Mouse (Mus musculus): ENCODE measurements at regions not wholly inside any gene's neighbourhood (a gene's known extent, or its start where the extent isn't known, plus 50 kb on each side); places are given as distances from the start of the nearest gene placed in this dataset.

DNA sequence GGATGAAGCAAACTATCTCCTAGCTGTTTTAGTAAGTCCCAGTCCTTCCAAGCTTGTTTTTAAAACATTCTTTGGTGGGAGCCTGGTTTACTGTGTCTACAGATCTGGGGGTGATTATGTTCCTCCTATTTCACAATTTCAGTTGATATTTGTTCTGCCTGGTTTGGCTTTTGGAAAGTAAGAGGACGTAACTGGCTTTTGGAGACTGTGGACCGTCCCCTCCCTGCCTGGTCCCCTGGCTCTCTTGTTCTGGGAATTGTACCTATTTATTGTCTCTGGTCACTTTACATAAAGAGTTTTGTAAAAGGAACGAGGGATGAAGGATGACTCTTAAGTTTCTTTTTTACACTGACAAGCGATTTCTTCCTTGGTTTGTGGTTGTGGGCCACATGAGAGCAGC lies 306.6 kb downstream of the Gadd45g start:
- no peak for DNase-seq (ENCODE audit: low spot score)

DNA sequence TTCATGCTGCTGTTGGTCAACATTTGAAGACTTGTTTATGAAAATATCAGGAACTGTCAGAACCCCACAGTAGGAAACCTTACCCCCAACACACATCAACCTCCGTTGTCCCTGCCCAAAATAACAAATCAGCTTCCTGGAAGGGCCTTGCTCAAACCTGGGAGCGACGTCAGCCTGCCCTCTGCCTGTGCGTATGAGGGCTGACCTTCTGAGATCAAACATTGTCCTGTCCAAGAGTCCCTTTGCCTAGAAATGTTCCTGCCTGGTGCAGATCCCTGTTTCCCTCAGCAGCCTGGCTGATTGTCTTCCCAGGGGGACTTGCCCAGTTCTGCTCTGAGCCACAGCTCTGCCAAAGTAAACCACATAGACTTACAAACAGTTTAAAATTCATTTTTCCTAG lies 307.1 kb downstream of the Gadd45g start:
- DNase-seq (ENCODE audit: low spot score): no peak

DNA sequence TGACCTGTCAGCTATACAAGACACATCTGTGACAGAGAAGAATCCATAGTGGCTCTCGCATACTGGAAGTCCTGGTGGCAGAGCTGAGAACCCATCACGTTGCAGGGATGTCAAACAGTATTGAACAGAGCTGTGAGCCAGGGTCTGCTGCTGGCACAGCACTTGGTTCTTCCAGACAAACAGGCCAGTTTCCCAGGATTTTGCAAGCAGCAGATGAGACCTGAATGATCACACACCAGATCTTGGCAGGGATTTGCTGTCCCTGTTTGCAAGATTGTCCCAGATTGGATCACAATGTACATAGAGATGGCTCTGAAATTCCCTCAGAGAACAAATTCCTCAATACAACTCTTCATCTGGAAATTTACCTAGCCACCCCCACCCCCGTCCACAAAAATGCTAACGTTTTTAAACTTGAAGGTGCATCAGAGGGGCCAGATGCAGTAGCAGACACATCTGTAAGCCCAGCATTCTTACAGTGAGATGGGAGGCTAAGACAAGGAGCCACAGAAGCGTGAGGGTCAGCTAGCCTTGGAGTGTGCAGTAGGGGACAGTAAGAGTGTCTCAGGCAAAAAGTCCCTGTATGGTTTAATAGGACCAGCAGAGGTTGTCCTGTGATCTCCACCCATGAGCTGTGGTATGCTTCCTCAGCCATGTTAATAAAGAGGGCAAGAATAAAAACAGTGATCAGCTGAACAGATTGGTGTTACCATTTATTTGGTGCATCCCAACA lies 307.8 kb downstream of the Gadd45g start:
- DNase-seq (ENCODE audit: low spot score): no peak

DNA sequence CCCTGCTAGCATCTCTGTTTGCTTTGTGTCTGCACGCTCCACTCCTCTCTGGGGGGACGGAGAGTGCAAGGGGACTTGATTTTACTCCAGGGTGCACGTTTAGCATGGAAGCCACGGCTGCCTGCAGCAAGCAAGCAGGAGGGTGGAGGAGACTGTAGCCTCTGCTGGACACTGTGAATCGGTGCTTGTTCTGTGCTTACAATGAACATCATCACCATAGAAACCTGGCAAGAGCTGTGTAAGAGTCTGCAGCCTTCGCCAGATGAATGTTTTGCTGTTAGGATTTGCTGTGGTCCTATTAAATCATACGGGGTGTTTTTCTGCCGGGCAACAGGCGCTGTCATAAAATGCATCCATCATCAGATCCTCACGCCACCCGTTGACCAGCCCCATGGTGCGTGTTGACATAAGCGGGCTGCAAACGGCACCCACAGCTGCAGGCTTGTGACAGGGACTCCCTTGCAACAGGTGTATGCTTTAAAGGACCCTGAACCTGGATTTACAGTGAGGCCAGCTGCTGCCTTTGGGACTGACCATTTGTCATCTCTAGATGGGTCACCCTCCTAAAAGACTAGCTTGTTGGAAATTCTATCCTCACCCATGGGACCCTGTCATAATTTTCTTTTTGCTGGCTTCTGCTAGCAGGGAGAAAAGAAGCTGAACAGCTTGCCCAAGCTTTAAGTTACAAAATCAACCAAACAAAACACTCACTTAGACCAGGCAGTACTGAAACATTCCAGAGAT lies 308.5 kb downstream of the Gadd45g start:
- peak; percentile 16 for DNase-seq (ENCODE audit: low spot score)

DNA sequence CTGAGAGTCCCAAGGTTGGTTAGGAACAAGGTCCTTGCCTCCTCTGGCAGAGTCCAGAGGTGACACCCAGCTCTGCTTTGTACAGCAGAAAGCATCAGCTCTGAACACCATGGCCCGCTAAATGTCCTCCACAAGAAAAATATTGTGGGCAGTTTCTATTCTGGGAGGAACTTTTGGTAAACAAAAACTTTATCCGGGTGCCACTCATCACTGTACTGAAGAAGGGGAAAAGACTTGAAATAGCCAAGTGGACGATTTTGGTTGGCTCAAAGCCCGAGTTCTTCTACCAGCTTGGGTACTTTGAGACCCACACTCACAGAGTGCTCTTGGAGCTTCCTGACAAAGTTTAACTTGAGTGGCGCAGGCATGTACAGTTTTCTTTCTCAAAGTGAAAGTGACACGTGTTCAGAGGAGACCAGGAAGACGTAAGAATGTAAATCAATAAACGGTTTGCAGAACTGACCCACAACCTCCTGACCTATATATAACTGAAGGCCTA lies 309.2 kb downstream of the Gadd45g start:
- DNase-seq (ENCODE audit: low spot score): no peak

DNA sequence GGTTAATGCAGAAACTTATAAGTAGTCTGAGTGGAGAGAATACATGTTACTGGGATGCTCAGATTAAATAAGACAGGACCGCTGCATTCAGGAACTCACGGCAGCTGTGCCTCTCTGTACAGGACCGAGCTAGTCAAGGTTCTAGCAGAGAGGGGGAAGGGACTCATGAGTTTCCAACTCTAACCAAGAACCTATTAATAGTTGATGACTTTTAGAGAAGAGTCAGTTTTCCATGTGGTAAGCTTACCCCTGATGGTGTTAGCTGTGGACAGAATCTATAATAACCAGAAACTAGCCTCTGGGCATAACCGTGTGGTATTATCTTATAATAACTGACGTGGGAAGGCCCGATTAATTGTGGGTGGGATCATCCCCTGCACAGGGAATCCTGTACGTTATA lies 316.2 kb downstream of the Gadd45g start:
- DNase-seq (ENCODE audit: low spot score): no peak

DNA sequence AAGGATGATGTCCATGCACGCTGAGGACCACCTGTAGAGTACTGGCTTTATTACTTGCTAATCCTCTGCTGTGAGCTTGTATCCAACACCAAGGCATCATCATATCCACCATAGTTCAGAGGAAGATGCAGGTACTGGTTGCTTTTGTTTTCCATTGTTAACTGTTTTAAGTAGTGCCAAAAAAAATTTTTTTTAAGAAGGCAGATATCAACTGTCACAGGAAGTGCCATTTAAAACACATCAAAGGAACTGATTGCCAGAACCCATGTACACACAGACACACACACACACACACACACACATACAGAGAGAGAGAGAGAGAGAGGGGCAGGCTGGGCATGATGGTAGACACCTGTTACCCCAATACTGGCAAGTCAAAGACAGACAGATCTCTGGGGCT lies 319.1 kb downstream of the Gadd45g start:
- no peak for DNase-seq (ENCODE audit: low spot score)

DNA sequence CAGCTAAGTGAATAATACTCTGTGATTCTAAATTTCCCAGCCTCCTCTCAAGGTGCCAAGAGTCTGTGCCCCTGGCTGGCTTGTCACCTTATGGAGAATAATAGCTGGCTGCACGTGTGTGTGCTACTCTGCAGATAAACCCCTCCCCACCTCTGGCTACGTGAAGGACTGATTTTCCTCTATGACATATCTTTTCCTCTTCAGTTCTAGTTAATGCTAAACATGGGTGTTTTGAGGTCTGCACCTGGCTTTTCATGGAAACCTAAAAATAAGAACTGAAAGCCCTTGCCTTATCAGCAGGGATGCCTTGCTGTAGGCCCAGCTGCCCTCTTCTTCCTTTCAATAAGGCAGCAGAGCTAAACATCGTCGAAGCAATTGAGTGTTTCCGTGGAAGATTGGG lies 321.5 kb downstream of the Gadd45g start:
- no peak for DNase-seq (ENCODE audit: low spot score)

DNA sequence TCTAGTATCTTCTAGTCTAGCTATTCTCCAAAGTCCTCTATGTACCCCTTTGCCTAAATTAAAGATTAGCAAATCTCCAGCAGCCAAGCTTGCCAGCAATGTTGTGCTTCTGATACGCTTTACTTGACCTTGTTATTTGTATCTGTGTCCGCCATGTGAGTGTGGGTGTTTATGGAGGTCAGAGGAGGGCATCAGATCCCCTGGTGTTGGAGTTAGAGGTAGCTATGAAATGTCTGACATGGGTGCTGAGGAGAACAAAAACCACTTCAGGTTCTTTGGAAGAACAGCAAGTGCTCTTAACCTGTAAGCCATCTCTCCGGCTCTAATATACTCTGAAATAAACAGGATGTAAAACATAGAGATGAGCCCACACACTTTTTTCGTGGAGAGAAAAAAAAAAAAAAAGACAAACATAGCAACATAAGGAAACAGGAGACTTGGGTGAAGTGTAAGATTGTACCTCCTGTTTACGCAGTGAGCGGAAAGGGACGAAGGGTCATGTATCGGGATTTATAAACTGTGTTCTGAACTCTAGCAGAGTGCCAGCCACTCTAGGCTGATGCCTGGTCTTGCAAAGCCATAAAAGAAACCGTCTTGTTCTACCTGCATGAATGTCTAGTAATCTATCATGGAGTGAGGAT lies 326.3 kb downstream of the Gadd45g start:
- DNase-seq (ENCODE audit: low spot score): no peak

DNA sequence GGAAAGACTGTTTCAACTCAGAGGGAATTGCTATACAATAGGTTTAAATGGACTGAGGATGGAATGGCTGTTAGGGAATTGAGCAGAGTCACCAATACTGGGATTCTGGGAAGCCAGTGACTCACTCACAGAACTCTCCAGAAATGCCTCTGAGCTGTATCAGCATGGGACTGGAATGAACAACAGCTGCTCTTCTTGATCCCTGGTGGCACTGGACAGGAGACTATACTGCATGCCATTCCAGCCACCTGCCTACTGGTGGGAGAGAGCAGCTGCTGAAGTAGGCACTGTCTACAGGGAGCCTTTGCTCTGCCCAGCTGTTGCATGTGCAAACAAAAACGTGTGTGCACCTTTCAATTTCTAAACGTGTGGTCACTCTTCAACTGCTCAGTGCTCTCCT lies 329.2 kb downstream of the Gadd45g start:
- no peak for DNase-seq (ENCODE audit: low spot score)

DNA sequence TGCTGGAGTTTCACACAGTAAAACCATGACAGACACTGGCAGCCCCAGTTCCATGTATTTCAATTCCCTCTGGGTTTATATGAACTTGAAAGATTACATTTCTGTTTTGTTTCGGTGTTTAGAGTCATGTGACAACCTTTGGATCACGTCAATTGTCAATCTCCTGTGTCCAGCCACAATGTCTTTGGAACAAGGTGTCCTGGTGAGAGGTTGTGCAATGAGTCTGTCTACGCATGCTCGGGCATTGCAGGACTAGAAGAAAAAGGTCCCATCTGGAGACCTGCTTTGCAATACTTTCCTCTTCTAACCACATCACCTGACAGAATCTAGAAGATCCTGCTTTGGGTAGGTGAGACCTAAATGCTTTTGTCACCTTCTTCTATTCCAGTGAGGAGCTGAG lies 333.5 kb downstream of the Gadd45g start:
- DNase-seq (ENCODE audit: low spot score): no peak

DNA sequence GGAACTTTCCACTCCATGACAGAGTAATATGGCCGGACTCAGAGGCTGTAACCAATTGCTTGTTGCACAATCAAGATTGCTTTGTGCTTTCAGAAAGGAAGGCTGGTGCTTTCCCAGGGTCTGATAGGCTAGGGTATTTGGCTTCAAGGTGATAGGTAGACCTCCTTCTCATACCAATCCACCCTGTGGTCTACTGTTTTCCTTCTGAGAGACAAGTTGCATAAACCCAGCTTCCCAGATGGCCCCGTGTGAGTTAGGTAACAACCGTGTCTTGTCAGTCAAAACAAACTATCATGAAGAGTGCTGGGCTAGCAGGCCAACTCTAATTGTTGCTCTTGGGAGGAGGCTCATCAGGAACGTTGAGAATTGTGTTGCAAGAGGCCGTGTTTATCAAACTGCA lies 337.2 kb downstream of the Gadd45g start:
- DNase-seq (ENCODE audit: low spot score): no peak

DNA sequence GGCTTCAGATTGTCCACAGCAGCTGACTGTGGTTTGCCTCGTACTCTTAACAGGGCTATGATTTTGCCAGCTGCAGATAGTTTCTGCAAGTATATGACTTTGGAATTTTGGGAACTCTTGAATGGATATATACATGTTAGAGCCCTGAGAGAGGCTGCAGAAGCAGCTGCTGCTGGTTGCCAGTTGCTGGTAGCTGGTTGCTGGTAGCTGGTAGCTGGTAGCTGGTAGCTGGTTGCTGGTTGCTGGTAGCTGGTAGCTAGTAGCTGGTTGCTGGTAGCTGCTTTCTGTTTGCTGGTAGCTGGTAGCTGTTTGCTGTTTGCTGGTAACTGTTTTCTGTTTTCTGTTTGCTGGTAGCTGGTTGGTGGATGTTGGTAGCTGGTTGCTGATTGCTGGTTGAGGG lies 339.1 kb downstream of the Gadd45g start:
- no peak for DNase-seq (ENCODE audit: low spot score)

DNA sequence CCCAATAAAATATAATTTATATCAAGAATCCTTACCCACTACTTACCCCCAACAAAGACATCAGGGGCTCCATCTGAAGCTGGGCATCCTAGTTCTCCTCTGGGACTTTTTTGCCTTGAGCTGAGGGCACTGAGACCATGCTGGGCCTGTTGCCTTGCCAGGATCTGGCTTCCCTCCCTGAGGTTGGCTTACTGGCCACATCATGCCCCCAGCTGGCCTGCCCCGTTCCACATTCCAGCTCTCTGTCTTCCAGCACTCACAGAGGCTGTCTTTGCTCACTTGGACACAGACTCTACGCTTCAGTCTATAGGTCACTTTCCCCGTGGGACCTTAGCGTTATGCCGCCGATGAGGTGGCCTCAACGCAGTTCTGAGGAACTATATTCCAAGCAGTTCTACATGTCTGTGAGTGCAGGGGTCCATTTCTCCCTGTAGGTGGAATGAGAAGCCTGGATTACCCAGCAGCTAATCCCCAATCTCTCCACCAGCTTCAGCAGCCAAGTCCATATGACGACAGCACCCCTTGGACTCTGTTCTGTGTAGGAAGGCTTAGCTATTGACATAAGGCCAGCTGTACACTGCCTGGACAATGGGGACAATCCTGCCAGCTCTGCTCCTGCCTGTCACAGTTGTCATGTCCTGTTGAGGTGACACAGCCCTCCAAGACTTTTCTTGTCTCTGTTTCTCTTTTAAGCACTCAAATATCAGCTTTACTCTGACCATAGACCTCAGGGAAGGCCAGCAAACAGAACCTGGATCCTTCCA lies 341.5 kb downstream of the Gadd45g start:
- DNase-seq (ENCODE audit: low spot score): no peak

DNA sequence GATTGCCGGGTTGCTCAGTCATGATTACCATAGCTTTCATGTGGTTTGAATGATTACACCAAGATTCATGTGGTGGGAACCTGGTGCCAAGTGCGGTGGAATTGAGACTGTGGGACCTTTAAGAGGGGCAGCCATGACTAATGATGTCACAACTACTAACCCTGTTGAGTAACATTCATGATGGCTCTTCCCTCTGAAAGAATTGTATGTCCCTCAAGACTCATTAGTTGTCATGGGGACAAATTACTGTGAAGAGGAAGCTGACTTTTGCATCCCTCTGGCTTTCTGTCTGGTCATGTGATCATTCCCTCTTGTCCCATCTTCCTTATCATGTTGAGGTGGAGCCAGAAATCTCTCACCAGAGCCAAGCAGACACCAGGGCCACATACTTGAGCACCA lies 342.1 kb downstream of the Gadd45g start:
- DNase-seq (ENCODE audit: low spot score): no peak

DNA sequence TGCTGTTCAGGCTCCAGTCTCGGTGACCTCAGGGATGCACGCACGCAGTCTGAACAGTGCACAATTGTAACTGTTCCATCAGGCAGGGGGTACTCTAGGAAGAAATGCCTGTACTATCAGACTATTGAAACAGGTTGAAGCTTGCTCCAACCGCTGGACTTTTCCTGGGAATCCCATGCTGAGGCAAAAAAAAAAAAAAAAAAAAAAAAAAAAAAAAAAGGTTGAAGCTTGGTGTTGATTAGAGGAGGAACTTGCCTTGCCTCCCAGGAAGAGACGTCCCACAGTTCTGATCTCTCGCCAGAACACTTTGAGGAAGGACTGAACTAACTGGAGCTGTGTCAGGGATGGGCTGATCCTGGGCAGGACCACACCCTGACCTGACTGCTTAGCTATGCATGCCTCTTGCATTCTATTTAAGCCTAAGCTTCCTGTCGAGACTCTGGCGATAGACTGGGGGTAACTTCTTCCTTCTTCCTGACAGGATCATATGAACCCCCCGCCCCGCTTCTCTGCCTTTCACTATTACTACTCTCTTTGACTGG lies 341.6 kb downstream of the Diras2 start:
- DNase-seq (ENCODE audit: low spot score): no peak

DNA sequence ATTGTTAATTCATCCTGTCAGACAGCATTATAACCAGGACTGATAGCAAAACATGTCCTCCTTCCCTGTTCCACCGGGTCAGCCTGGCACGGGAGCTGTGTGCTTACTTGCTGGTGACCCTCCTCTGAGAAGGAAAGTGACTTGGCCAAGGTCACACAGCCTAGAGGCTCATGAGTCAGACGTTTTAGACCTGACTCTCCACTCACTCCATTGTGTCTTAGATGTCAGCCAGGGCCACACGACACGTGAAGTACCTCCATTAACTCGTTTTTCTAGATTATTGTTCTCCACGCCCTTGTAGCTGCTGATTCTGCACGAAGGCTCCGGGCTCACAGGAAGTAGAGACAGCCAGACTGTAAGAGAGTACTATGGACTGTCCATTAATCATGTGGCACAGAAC lies 340.8 kb downstream of the Diras2 start:
- DNase-seq (ENCODE audit: low spot score): no peak

DNA sequence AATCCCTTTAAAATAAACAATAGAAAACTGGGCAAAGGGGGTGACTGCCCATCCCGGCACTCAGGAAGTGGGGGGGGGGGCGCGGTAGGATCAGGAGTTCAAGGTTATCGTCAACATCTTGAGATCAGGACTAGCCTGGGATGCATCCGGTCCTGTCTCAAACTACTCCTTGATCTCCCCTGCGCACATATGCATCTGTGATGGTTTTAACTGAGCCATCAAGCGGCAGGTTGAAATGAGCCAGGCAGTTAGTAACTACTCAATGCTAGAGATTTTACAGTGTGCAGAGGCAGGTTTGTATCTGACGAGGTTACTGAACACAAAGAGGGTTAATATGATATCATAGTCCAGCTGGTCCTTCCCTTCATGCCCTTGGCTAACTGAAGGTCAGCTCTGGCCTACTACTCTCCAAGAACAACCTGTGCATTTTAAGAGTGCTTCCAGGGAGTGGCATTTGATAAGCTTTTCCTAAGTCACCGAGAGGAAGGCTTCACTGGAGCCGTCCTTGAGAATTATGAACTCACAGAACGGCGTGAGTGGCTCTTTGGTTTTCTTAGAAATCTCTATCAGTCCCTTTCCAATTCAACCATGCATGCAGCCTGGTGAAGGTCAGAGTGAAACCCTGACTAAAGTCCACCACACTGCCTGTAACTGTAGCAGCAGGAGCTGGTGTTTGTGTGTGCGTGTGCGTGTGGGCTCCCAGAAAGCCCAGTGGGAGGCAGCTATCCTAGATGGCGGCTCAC lies 340.1 kb downstream of the Diras2 start:
- DNase-seq (ENCODE audit: low spot score): no peak

DNA sequence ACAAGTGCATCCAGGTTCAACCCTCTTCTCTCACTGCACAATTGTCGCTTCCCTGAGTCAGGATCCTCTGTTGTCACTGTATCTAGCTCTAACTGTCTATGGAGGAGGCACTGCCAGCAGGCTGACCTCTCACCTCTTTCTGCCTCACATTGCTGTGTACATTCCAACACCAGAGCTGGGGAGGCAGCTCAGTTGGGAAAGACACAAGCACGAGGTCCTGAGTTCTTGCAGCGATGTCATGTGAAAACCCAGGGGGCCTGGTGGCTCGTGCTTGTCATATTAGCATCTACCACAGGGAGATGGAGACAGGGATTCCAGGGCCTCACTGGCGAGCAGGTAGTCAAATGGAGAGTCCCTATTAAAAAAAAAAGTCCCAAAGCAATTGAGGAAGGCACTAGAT lies 334.2 kb downstream of the Diras2 start:
- DNase-seq (ENCODE audit: low spot score): no peak

DNA sequence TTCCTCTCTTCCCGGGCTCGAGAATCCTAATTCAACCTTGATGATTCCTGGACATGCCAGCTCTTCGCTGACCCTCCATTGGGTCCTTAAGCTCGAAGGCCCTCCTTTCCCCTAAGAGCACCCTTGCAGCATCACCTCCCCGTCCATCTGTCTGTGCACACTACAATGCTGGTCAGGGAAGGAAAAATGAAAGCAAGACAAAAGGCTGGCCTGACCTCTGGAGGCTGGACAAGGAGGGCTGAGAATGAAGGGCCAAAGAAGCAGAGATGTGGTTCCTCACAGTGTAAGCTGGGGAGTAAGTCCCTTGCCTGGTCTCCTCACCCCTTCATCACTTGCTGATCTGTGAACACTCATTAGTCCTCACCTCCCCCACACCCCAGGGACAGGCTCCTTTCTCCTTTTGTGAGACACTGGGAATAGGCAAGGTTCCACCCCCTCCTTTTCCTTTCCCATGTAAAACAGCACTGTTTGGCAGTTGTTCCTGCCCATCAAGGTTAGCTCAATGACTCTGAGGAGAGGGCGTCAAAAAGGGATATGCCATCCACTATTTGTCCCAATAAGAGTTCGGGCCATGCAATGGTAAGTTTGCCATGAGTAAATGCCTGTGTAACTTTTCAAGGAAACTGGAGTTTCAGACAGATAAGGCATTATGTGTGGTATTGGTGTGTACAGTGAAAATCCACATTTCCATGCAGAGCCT lies 332.3 kb downstream of the Diras2 start:
- DNase-seq (ENCODE audit: low spot score): no peak

DNA sequence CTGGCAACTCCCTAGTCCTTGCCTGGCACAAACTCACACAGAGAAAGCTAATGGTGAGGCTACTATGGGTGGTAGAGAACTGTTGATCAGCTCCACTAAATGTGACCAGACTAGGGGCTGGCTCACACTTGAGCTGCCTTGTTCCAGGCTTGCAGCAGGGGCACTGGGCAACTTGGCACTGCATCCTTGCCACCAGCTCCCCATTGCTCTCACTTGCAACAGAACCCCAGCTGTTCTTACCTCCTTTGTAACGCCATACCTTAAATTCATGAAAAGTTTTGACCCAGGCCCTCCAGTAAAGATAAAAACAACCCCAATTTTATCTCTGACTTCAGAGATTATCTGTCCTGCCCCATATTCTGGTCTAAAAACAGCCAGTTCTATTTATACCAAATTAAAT lies 328.7 kb downstream of the Diras2 start:
- no peak for DNase-seq (ENCODE audit: low spot score)
